Mouse (Mus musculus) CD4-positive helper T cell, adult 2 months (primary cell): Measurements from ENCODE around the gene Pml.

Experiments
- DNase-seq: peaks from one replicate; pipeline ENCODE4 v3.0.0-alpha.2; 2012; ENCODE audit warnings: low read depth, missing footprints, low spot score

Pml gene

DNA sequence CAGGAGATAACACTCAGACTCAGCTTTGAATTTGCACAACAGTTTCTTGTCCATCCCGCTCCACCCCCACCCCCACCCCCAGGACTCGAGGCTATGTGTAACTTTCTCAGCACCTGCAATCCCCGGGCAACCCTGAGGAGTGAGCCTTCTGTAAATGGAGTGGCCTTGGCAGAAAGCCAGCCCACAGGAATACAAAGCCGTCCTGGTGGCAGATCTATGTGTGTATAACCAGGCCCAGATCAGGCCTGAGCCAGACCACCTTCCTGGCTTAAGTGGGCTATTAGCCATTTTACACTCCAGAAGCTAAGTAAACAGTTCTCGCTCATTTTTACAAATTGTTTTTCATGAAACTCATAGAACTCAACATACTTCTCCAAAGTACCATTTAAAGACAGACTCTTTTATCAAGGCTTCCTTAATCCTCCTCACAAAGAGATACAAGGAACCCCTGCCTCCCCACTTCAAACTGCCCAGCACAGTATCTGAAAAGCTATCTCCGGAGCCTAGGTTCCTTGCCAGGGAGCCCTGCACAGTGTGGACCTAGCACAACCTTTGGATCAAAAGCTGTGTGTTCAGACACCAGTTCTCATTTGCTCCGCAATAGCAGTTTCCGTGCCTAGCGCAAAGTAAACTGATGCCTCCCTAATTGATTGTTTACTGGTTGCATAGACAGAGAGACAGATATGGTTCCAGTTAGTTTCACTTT is 7.7 kb downstream of the Pml start:
- no peak for DNase-seq

DNA sequence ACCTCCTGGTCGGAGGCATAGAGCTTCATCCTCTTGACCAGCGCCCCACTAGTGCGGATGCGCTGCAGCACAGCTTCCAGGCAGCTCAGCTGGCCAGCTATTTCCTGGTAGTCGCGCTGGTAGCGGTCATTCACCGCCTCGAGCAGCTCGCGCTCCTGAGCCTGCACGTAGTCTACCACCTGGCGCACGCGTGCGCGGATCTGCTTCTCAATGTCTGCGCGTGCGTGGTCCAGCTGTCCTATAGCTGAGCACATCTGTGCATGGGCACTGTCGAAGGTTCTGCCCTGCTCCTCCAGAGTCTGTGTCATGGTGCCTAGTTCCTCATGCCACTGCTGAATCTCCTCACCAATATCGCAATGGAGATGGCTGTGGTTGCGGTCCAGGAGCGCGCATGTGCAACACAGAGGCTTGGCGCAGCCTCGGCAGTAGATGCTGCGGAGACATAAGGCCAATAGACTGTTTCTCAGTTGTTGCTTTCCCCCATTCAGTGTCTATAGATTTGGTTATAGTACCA is 15.0 kb downstream of the Pml start:
- no peak for DNase-seq

DNA sequence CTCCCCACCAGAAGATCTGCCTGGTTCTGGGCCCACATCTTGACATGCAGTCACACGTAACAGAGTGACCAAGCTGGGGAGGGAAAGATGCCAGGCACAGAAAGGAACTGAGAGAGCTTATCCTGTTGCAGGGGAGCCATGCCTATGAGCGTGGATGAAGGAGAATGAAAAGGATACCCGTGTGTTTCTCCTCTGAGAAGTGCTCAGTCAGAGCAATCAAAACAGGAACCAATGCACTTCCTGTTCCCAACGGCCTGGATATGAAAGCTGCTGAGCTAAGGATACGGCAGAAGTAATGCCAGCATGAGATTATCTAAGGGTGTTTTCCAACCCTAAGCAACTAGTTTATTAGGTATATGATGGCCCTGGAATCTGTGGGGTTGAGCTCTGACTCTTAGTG is 17.2 kb downstream of the Pml start:
- DNase-seq = no peak

DNA sequence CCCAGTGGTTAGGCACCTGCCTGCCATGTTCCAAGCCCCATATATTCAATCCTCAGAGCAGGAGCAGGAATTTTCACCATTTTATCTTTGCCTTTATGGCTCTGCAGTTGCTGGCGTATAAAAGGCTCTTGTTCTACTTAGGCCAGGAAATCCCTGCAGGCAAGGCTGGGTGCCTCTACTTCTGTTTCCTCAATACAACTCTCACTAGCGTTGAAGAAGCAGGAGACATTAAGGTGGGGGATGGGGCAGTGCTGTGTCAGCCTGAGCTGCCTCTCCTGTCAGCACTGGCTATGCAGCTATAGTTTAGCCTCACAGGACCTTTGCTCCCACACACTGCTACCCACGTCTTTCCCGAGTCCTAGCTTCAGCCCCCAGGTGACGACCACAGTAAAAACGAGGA is 17.8 kb downstream of the Pml start:
- DNase-seq = no peak

DNA sequence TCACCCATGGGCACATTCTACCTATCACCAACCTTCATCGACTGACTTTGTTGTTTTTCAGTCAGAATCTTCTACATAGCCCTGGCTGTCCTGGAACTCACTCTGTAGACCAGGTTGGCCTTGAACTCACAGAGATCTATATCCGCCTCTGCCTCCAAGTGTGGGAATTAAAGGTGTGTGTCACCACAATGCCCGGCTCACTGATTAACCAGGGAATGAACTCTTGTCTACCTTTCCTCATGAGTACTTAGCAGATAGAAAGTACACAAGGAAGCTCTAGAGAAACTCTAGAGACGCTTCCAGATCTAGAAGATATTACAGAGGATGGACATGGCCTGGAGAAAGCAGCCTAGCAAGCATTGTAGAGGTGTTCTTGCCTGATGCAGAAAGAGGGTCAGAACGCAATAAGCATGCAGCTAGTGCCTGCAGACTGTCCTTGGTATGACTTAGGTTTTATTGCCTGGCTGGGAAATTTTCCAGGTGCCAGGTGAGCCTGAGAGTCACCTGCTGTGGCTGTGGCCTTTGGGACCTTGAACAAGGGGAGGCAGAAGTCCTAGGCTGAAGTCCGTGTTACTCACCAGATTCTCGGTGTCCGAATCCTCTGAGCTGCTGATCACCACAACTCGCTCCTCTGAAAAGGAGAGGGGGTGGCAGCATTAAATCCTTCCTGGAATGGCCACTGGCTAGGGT is 20.7 kb downstream of the Pml start:
- no peak for DNase-seq

DNA sequence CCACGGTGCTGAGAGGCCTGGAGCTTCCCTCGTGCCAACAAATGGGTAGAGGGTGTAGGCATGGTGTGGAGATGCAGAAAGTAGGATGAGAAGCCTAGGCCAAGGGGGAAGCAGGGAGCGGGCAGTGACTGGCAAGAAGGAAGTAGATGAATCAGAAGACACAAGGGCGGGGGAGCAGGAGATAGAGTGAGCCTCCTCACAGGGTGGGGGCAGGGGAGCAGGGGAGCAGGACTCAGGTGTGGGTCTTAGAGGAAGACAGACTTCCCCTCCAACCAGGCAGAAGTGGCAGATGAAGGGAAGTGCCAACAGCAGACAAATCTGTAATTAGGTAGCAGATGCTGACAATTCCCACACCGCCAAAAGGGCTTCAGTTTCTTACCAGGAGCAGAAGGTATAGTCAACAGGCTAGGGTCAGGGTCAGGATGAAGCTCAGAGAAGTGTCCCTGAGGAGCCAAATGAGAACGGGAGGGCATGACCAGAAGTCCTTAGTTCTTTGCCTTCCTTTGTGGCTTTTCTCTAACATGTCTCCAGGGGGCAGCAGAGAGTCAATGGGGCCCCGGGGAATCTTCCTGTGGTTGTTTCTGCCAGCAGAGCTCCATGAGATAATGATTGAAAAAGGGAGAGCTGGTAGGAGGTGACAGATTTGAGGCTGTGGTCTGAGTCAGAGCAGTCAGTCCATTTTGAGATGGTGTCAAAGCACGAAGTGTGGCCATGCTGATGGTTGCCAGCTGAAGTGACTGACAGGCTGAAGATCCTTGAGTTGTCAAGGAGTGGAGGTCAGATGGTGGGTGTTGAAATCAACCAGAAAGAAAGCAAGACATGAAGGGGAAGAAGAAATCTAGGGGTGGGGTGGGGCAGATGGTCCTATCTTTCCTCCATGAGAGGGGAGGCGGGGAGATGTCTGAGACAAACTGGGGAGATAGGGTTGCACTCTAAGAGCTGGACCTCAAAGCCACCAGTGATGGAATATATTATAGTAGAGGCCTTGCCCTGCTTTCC is 23.4 kb downstream of the Pml start:
- peak; percentile 62 for DNase-seq

DNA sequence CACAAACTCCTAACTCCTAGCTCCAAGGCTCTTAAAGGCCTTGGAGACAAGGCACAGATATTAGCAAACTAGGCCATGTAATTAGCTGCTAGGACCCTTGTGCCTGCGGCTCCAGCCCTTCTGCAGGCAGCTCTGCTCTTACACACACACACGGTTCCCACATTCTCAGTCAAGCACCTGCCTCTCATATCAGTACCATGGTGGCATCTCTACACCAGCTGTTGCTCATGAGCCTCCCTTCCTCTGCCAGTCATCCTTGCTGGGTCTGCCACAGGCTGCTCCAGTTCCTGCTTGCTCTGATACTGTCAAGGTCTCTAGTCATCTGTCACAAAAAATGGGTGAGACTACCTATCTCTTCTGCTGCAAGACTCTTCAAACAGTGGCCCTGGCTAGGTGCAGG is 25.2 kb downstream of the Pml start:
- no peak for DNase-seq

DNA sequence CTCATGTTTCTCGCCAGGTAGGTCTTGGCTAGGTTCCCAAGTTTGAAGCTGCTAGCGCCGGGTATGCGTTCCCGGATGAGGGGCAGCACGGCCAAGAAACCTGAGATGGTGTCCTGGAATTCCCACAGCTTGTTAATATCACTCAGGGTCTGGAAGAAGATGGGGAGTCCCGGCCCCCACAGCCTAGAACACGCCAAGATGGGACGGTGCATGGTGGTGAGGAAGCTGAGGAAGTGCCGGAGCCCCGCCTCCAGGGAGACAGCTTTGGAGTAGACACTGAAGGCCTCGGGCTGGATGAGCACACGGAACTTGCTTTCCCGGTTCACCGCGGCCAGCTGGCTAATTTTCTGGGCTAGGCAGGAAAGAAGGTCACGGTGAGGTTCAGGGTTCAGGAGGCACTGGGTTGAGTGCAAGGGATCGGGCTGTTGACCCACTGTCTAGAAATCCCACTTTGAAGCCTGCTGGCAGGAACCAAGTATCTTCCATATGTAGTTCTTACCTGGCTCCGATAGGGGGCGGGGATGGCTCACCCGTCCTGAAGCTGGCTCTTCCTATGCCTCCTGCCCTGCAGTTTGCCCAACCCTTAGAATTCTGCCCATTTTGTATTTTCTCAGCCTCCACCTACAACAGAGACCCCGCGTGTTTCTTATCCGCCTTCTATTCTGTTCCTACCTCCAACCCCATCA is 29.2 kb downstream of the Pml start:
- DNase-seq = peak; percentile 43

DNA sequence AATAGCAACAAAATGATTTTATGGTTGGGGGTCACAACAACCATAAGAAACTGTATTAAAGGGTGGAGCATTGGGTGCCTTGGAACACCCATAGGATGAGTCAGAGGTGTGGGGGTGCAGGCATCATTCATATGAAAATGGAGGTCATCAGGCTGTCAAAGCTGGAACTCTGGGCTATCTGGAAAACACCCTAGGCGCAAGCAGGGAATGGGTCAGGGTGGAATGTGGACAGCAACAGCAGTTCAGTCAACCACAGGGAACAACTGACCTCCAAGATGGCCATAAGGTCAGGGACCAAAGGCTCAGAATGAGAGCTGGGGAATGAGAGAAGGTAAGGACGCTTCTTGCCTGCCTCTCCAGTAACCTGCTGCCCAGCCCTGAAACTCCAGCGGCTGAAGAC is 31.0 kb downstream of the Pml start:
- no peak for DNase-seq

DNA sequence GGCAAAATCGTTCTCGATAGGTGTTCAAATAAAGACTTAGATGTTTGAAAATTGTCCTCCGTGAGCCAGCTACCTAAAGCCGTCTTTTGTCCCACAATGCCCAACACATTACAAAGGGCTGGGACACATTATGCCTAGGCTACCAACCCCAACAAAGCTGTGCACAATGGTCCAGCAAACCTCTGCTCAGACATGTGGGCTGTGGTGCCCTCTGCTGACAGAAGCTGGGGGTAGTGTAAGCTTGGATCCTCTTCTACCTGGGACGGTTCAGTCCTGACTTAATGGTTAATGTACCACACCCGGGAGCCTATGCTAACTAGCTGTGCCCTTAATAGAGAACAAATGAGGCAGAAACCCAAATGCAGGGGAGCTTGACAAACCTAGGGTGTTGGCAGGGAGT is 33.2 kb downstream of the Pml start:
- no peak for DNase-seq

DNA sequence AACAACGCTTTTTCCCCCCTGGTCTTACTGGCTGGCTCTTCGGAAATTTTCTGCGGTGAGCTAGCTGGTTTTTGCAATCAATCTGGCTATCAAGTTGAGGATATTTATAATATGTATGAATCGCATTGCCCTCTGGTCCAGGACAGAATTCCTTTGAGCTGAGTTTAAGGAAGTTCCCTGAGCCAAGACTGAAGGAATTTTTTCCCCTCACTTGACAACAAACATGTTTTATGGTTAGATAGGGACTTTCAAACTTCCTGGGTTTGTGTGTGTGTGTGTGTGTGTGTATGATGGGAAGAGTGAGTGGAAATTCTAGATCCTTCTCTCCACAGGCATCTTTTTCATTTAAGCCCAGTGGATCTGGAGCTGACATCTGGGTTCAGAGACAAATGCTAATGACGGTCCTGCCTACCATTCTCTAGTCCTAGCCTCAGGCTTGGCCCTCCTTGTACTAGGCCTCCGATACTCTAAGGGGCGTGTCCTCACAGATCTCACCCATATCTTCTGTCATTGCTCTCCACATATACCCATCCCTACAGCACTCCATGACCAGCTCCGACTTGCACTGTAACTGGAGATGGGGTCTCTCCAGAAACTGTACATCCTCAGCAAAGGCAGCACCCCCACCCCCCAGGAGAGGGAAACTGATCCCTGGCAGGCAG is 34.9 kb downstream of the Pml start:
- no peak for DNase-seq

DNA sequence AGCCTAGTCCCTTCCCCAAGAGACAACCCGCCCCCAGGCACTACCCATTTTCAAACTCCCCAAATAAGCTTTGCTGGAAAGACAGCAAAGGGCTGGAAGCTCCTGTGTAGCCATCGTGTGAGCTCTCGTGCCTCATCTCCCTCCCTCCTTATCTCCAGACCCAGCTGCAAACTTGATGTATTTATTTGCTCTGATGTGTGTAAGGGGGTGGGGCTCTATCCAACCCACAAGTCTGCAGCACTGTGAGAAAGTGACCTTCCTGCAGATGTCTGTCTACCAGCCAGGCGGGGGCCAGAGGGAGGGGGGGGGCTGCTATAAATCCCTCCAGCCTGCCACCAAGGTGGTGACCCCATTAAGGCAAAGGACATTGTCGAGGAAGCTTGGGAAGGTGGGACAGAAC is 35.7 kb downstream of the Pml start:
- no peak for DNase-seq

DNA sequence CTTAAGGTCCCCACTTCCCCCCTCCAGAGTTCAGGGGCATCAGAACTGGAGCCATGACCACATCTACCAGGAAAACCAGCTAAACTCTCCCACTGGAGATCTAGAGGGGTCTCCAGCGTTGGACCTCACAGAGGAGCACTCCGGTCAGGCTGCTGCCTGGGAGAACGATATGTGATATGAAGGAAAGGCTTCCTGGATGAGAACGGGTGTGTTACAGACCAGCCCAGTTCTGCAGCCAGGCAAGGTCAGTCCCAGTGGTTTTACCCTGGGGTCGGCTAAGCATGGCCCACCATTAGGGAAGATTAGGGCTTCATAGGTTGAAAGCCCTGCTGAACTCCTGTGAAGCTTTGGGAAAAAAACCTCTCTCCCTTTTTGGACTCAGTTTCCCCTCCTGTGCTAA is 36.2 kb downstream of the Pml start:
- no peak for DNase-seq

DNA sequence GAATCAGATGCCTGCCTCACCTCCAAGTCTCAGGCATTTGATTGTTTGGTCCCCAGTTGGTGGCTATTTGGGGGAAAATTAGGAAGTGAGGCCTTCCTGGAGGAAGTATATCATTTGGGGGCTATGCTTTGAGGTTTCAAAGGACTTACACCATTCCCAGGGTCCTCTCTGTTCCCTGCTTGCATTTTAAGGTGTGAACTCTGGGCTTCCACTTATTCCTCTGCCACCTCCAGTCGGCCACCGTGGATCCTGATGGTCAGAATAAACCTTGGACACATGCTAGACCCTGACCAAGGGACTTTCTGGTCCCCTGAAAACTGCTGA is 39.3 kb downstream of the Pml start:
- no peak for DNase-seq

DNA sequence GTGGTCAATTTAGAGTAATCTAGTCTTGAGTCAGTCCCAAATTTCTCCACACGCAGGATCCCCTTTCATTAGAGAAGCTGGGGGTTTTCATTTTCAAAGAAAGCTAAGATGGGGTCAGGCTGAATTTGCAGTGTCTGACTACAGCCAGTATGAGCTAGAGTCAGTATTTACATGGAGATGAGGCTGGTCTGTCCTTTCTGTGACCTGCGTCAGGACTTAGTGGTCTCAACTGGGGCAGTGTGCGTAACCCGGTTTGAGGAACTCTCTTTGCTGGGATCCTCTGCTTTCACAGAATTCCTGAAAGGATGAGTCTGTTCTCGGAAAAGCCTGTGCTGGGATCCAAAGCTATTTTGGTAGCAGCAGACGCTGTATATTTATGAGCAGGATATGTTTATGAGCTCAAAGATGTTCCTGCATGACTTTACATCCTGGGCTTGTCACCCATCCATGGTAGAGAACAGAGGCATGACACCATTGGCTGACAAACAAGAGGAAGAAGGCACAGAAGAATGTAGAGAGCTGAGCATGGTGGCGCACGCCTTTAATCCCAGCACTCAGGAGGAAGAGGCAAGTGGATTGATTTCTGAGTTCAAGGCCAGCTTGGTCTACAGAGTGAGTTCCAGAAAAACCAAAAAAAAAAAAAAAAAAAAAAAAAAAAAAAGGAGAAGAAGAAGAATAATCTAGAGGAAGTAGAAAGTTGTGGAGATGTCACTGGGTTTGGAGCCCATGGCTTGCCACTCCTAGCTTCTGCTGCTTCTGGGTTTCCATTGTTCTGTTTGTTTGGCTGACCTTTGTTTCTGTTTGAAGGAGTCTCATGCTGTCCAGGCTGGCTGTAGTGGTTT is 39.9 kb downstream of the Pml start:
- DNase-seq = no peak

DNA sequence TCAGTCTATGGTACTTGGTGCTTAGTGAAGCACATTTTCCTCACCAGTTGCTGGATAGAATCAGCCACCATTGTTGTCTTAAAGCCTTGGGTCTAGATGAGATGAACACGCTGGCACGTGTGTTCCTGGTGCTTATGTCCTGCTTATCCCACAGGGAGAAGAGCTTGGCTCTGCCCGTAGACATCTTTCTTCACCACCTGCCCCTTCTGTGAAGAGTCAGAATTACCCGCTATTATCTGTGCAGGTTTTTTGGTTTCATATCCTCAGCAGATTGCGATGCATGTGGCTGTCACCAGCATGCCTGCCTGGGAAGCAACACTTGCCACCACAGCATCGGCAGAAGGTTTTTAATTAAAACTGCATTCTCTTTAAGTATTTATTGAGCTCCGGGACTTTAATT is 43.6 kb downstream of the Pml start:
- no peak for DNase-seq

DNA sequence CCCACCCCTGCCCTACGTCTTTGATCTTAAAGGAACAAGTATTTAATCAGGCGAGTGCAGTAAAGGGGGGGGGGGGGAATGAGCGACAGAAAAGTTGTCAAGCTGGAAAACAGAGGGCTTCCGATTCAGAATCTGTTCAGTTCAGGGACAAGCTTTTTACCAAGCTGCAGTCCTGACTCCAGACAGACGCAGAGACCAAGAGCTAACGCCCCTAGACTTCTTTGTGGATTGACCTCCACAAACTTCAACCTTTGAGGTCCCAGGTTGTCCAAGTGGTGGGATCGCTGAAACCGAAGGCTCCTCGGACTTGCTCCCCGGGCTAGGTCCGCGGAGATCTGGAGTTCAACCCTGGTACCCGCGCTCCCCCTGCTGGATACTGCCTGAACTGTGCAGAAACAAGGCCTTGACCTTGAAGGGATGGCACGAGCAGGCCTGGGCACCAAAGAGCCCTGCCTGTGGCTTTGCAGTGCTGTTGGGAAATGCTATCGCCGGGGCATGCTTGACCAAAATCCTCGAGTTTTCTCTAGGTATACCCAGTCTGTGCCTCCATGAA is 45.1 kb downstream of the Pml start:
- peak; percentile 83 for DNase-seq

DNA sequence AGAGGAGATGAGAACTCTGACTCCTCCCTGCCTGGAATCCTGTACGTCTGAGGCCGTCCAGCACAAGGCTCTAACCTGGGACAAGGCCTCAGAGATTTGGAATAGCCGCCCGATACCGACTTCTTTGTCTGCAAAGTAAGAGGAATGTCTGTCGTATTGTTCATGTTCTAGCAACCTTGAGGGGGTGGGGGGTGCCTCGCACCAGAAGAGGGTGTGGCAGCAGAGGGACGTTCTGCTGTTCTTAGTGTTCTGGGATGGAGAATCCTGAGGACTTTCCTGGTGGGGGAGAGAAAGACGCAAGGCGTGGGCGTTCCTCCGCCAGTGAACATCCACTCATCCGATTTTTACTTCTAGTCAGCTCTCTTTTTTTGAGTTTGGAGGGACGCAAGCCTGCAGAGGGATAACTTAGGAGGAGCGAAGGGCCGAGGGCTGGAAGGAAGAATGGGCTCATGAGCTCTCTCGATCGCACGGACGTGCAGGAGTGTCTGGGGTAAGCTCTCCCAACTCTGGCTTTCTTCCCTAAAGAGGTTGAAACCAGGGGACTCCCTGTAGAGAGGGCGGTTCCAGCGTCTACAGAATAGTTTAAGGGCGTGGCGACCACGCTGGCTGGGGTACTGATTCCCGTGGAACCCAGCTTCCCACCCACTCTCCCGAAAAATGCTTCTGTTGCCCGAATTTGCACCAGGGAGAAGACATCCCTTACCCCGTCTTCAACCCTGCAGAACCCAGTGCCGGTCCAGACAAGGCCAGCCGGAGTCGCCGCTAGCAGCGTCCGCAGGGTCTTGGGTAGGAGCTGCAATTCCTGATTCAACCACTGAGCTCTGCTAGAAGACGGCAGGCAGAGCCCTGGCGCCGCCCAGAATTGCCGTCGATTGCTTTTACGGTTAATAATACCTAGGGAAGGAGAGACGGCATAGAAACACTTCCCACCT is 45.8 kb downstream of the Pml start, which contains the start of the genes Islr and Islr2:
Islr (minus strand) TSS at position 791 of the 932 bp plus-strand sequence.
Islr2 (minus strand) TSS at position 804 of the 932 bp plus-strand sequence.
- DNase-seq = peak; percentile 77
